Mouse (Mus musculus) layer of hippocampus, adult 18-20 months (tissue): ENCODE measurements around the gene Aurkaip1. TPM values are rescaled to one million over a fixed set of nuclear protein-coding genes. Genes with fewer than 3 reads are reported as not detected.

Source experiments
- DNase-seq, 2 experiments: peaks; one replicate each; pipeline ENCODE4 v3.0.0; 2022; ENCODE audit warnings: low spot score in 2 of 2
- microRNA-seq, 2 experiments: library from miRNA; unstranded; fragments of <30 nt; microRNA quantifications; one replicate each; pipeline ENCODE4 v1.2.0; 2021
- total RNA-seq, 2 experiments: library from RNA; stranded (reverse); gene quantifications; 2 replicates each; pipeline ENCODE4 v1.2.3; 2021

The Aurkaip1 gene
- total RNA-seq, 2 experiments from 2014 or later, result 97.4 to 106 TPM

GRCm38 (mm10) chr4:155849792-155850451 is 18.9 kb downstream of the Aurkaip1 start:
- DNase-seq, result no peak

GRCm38 (mm10) chr4:155851368-155851767 is 20.3 kb downstream of the Aurkaip1 start:
- no peak for DNase-seq

DNA sequence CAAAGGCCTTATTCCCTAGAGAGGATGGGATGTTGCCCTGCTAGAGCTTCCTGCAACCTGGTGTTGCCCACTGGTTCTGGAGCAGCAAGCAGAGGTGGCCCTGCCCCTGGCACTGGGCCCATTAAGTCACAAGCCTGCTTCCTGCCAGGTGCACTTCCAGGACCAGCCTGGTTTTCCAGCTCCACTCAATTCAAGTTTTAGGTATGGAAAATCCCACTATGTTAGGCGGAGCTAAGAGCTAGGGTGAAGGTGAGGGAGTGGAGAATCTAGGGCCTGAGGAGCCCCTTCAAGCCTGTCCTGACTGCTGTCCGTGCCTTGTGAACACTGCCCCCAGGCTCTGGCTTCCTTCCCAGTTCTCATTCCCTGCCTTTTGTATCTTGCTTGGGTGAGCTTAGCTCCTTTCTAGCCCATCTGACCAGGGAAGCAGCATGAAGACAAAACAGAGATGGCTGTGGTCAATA is 20.9 kb downstream of the Aurkaip1 start:
- DNase-seq, result no peak

- DNase-seq, result no peak
Measured at GRCm38 (mm10) chr4:155853421-155853820, 22.3 kb downstream of the Aurkaip1 start.

DNA sequence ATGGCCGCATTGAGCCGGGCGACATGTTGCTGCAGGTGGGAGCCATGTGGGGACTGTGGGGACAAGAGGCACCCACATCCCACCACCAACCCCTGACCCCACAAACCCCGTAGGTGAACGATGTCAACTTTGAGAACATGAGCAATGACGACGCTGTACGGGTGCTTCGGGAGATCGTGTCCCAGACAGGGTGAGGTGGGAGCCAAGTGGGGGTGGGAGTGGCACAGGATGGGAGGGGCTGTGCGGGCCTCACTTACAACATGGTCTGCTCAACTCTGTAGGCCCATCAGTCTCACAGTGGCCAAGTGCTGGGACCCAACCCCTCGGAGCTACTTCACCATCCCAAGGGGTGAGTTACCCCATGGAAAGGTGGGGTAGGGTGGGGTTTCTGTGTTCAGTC is 23.9 kb downstream of the Aurkaip1 start:
- DNase-seq, result no peak

GRCm38 (mm10) chr4:155856071-155856470 is 25.0 kb downstream of the Aurkaip1 start:
- no peak for DNase-seq

- DNase-seq, result no peak
Measured at GRCm38 (mm10) chr4:155856881-155857280, 25.8 kb downstream of the Aurkaip1 start.

DNA sequence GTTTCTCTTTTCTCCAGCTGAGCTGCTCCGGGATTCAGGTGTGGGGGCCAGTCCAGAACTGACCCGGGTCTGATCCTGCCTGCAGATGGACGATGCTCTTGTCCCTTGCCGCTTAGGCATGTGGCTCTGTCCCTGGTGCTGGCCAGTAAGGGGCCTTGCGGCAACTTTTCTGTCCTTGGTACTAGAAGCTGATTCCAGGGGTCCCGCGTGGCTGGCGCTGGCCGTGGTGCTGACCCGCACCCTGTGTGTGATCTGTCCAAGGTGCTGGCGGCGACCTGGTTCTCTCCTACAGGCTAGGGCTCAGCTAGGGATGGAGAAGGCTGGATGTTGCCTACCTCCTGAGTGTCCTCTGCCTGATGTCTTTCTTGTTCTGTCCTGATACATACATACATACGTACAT is 28.2 kb downstream of the Aurkaip1 start:
- no peak for DNase-seq

DNA sequence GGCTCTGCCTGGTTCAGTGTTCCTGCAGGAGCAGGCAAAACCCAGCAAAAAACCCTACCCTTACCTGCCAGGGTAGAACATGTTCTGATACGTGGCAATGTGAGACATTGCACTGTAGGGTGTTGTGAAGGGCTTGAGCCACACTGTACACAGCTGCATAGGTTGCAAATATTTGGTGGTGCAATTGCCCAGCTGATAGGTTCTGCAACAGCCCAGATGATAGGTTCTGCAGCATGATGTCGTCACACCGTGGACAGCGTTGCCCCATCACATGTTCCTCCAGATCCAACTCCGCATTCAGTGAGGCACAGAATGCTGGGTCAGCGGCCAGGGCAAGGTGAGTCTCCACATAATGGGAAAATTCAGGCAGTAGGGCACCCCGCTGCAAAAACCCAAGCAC is 30.7 kb downstream of the Aurkaip1 start:
- DNase-seq, result no peak

GRCm38 (mm10) chr4:155863001-155863400 is 31.9 kb downstream of the Aurkaip1 start, which contains the start of gene Tas1r3:
TSS of gene Tas1r3 (minus strand) at chr4:155863362.
- DNase-seq, result no peak

DNA sequence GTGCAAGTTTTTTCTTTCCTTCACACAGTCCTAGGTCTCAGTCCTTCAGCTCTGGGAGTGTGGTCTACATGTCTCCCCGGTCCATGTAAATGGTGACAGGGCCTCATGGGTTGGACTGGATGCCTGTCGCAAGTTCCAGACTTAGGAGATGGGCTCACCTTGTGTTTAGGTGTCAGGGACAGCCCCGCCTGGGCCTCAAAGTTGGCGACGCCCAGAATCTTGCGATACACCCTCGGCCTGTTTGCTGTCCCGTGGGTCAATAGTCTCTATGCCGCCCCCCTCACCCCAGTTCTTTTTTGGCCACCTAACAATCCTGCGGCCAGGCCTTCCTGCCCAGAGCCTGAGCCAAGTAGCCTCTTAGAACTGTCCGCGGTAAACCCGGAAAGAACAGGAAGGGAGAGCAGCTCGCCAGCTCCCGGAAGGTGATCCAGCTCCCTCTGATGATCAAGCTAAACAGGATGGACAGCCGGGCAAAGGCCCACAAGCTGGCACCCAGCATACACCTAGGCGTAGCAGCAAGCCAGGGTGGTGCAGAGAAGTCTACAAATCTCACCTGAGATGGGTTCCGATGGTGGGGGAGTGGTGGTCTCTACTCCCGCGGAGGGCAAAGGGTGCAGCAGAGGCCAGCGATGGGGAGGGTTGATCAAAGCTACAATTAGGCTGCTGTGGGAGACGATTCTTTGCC is 37.7 kb downstream of the Aurkaip1 start:
- no peak for DNase-seq

GRCm38 (mm10) chr4:155869317-155870033 is 38.4 kb downstream of the Aurkaip1 start, which contains the start of the genes Cptp and Ints11:
TSS of gene Cptp (minus strand) at chr4:155869440.
TSS of gene Ints11 (plus strand) at chr4:155869546.
- peak; percentile 96 to 97 for DNase-seq

DNA sequence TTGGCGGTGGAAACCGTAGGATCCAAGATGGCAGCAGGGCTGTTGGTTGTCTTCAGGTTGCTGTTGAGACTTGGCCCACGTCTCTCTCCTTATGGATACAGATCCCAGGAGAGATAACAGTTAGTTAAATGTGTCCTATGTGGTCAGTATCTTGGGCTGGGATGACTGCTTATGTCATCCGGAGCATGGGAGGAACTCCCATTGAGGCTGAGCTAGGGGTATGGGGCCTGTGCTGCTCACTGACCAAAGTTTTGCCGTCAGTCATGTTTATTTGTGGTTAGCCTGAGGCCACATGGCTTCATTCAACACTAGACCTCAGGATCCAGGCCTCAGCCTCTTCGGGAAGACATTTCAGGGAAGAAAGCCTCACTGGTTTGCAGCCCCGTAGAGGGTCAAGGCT is 40.3 kb downstream of the Aurkaip1 start:
- no peak for DNase-seq

Small RNA genes lying within 50 kb of the gene (microRNA-seq; reads per million reads assigned to microRNA genes)
- gene Gm27743, result 0 reads per million in 2 experiments

Other genes starting within 250 kb of the Aurkaip1 start
- gene Slc35e2, start 229.9 kb upstream of the Aurkaip1 start, total RNA-seq, result 10 to 100 TPM; 39.3 to 42.3 TPM
- 10 to 100 TPM; 45.3 to 47.0 TPM for gene Cdk11b, start 206.4 kb upstream of the Aurkaip1 start, total RNA-seq
- gene Gm10563, start 185.9 kb upstream of the Aurkaip1 start, total RNA-seq, result not detected
- gene Mmp23, start 177.9 kb upstream of the Aurkaip1 start, total RNA-seq, result 1 to 10 TPM; 2.8 to 4.2 TPM
- gene Mib2, start 162.1 kb upstream of the Aurkaip1 start, total RNA-seq, result 100 to 1,000 TPM; 106 to 112 TPM
- 10 to 100 TPM; 23.3 to 23.5 TPM for gene Fndc10, start 136.9 kb upstream of the Aurkaip1 start, total RNA-seq
- 10 to 100 TPM; 81.4 to 89.1 TPM for gene Ssu72, start 126.5 kb upstream of the Aurkaip1 start, total RNA-seq
- 10 to 100 TPM; 35.8 to 39.5 TPM for gene Tmem240, start 96.5 kb upstream of the Aurkaip1 start, total RNA-seq
- gene Atad3a, start 70.2 kb upstream of the Aurkaip1 start, total RNA-seq, result 10 to 100 TPM; 50.6 to 50.9 TPM
- 10 to 100 TPM; 10.4 to 11.9 TPM for gene Vwa1, start 56.6 kb upstream of the Aurkaip1 start, total RNA-seq
- 10 to 100 TPM; 25.6 to 30.8 TPM for gene Tmem88b, start 45.4 kb upstream of the Aurkaip1 start, total RNA-seq
- not detected for gene Ankrd65, start 40.8 kb upstream of the Aurkaip1 start, total RNA-seq
- 10 to 100 TPM; 74.7 to 91.6 TPM for gene Mrpl20, start 28.4 kb upstream of the Aurkaip1 start, total RNA-seq
- gene Ccnl2, start 18.8 kb upstream of the Aurkaip1 start, total RNA-seq, result 10 to 100 TPM; 70.4 to 79.3 TPM
- gene Mxra8, start 8.4 kb downstream of the Aurkaip1 start, total RNA-seq, result 1 to 10 TPM; 5.6 to 6.9 TPM
- gene Dvl1, start 16.1 kb downstream of the Aurkaip1 start, total RNA-seq, result 10 to 100 TPM; 85.4 to 86.9 TPM
- under 1 TPM; 0.30 to 0.35 TPM for gene Tas1r3, start 32.1 kb downstream of the Aurkaip1 start, total RNA-seq
- 10 to 100 TPM; 31.9 to 33.2 TPM for gene Cptp, start 38.2 kb downstream of the Aurkaip1 start, total RNA-seq
- gene Ints11, start 38.3 kb downstream of the Aurkaip1 start, total RNA-seq, result 10 to 100 TPM; 29.0 to 33.8 TPM
- gene Pusl1, start 60.5 kb downstream of the Aurkaip1 start, total RNA-seq, result 10 to 100 TPM; 45.8 to 54.9 TPM
- gene Acap3, start 60.5 kb downstream of the Aurkaip1 start, total RNA-seq, result 100 to 1,000 TPM; 105 to 120 TPM
- 10 to 100 TPM; 68.2 to 70.8 TPM for gene Ube2j2, start 112.6 kb downstream of the Aurkaip1 start, total RNA-seq
- 10 to 100 TPM; 15.7 to 16.8 TPM for gene C1qtnf12, start 131.0 kb downstream of the Aurkaip1 start, total RNA-seq
- gene B3galt6, start 161.4 kb downstream of the Aurkaip1 start, total RNA-seq, result 10 to 100 TPM in 1 of 2 experiments, 1 to 10 TPM in 1; 9.3 to 10.3 TPM
- gene Sdf4, start 161.6 kb downstream of the Aurkaip1 start, total RNA-seq, result 100 to 1,000 TPM; 202 to 203 TPM
- gene Tnfrsf4, start 182.6 kb downstream of the Aurkaip1 start, total RNA-seq, result 1 to 10 TPM in 1 of 2 experiments, under 1 TPM in 1; 0.94 to 1.4 TPM
- gene Tnfrsf18, start 194.9 kb downstream of the Aurkaip1 start, total RNA-seq, result not detected
- under 1 TPM; 0.33 to 0.35 TPM for gene Ttll10, start 228.1 kb downstream of the Aurkaip1 start, total RNA-seq